Mouse (Mus musculus) left cerebral cortex, postnatal 4 days (tissue): ENCODE data around the gene Slit1. TPM values are rescaled to one million over a fixed set of nuclear protein-coding genes. Genes with fewer than 3 reads are reported as not detected.

ENCODE experiments used
- DNase-seq: peaks from one replicate; pipeline ENCODE4 v3.0.0-alpha.2; 2022
- intact Hi-C: fragments of 180-260 bp; cut with DNase I; formaldehyde crosslinking; loops from one replicate; pipeline ENCODE4 v1.15.1; 2025
- total RNA-seq, 2 experiments: library from RNA; stranded (reverse); gene quantifications; 2 replicates each; pipeline ENCODE4 v1.2.3; 2021

Slit1 gene
- total RNA-seq = 10 to 100 TPM; 56.8 to 70.8 TPM

- DNase-seq = peak; percentile 26
- intact Hi-C loops = no loop called here
Observed at GRCm38 (mm10) chr19:41743396-41743795, at the start of gene Slit1. Gene Slit1 (minus strand): TSS chr19:41743665.

GRCm38 (mm10) chr19:41792934-41793486 lies 49.5 kb upstream of the Slit1 start:
- DNase-seq = no peak
- intact Hi-C loops = no loop called here

GRCm38 (mm10) chr19:41791384-41791783 lies 47.9 kb upstream of the Slit1 start:
- intact Hi-C loops = no loop called here

GRCm38 (mm10) chr19:41789110-41789961 lies 45.9 kb upstream of the Slit1 start:
- no peak for DNase-seq
- intact Hi-C loops = no loop called here

More at GRCm38 (mm10) chr19:41791384-41791783, 47.9 kb upstream of the Slit1 start:
- no peak for DNase-seq

GRCm38 (mm10) chr19:41786896-41787295 lies 43.4 kb upstream of the Slit1 start:
- no peak for DNase-seq
- intact Hi-C loops = no loop called here

GRCm38 (mm10) chr19:41777514-41777913 lies 34.0 kb upstream of the Slit1 start:
- no peak for DNase-seq
- intact Hi-C loops = no loop called here

- intact Hi-C loops = loop anchor here (10.0 kb wide), 3 partner anchors 284 to 684 kb away; partner anchors contain the start of gene Lcor
- no peak for DNase-seq
Observed at GRCm38 (mm10) chr19:41768711-41769110, 25.2 kb upstream of the Slit1 start.

- no peak for DNase-seq
- intact Hi-C loops = loop anchor here (10.0 kb wide), 3 partner anchors 282 to 682 kb away; partner anchors contain the start of gene Lcor
Observed at GRCm38 (mm10) chr19:41766628-41767027, 23.2 kb upstream of the Slit1 start.

GRCm38 (mm10) chr19:41763870-41764660 lies 20.6 kb upstream of the Slit1 start:
- peak; percentile 87 for DNase-seq
- intact Hi-C loops = loop anchor here (5.0 to 10.0 kb wide), 4 partner anchors 117 to 679 kb away; partner anchors contain the start of gene Lcor

GRCm38 (mm10) chr19:41761529-41761928 lies 18.1 kb upstream of the Slit1 start:
- peak; percentile 54 for DNase-seq
- intact Hi-C loops = loop anchor here (5.0 to 10.0 kb wide), 4 partner anchors 114 to 677 kb away; partner anchors contain the start of gene Lcor

- DNase-seq = no peak
- intact Hi-C loops = loop anchor here (5.0 to 10.0 kb wide), 4 partner anchors 112 to 675 kb away; partner anchors contain the start of gene Lcor
Observed at GRCm38 (mm10) chr19:41759765-41760164, 16.3 kb upstream of the Slit1 start.

GRCm38 (mm10) chr19:41759270-41759669 lies 15.8 kb upstream of the Slit1 start:
- intact Hi-C loops = no loop called here
- no peak for DNase-seq

- DNase-seq = no peak
- intact Hi-C loops = no loop called here
Observed at GRCm38 (mm10) chr19:41754760-41755159, 11.3 kb upstream of the Slit1 start.

- no peak for DNase-seq
- intact Hi-C loops = no loop called here
Observed at GRCm38 (mm10) chr19:41751906-41752305, 8.4 kb upstream of the Slit1 start.

GRCm38 (mm10) chr19:41747436-41747835 lies 4.0 kb upstream of the Slit1 start:
- DNase-seq = no peak
- intact Hi-C loops = no loop called here

GRCm38 (mm10) chr19:41745941-41746557 lies 2.6 kb upstream of the Slit1 start:
- intact Hi-C loops = no loop called here
- peak; percentile 95 for DNase-seq

- no peak for DNase-seq
- intact Hi-C loops = no loop called here
Observed at GRCm38 (mm10) chr19:41738896-41739295, 4.6 kb downstream of the Slit1 start.

GRCm38 (mm10) chr19:41738429-41738805 lies 5.0 kb downstream of the Slit1 start:
- intact Hi-C loops = no loop called here
- no peak for DNase-seq

GRCm38 (mm10) chr19:41737657-41738428 lies 5.6 kb downstream of the Slit1 start:
- peak; percentile 96 for DNase-seq
- intact Hi-C loops = no loop called here

- intact Hi-C loops = no loop called here
- DNase-seq = no peak
Observed at GRCm38 (mm10) chr19:41734685-41735084, 8.8 kb downstream of the Slit1 start.
